Mouse (Mus musculus) ES-Bruce4 (cell line): Measurements from ENCODE around the gene Dlg1. TPM values are rescaled to one million over a fixed set of nuclear protein-coding genes. Genes with fewer than 3 reads are reported as not detected.

Source experiments
- H3K27ac ChIP-seq: 2 replicates; pipeline ENCODE4 v1.5.1; 2012; ENCODE audit warnings: low read length, inconsistent platforms; ENCODE audit not compliant: insufficient read depth
- H3K27me3 ChIP-seq: 2 replicates; pipeline ENCODE4 v1.6.1; 2012; ENCODE audit warnings: mild to moderate bottlenecking, low read length, inconsistent platforms; ENCODE audit not compliant: control insufficient read depth, poor library complexity, insufficient read depth, severe bottlenecking
- H3K36me3 ChIP-seq: 2 replicates; pipeline ENCODE4 v1.6.1; 2012; ENCODE audit warnings: inconsistent platforms, mild to moderate bottlenecking, low read length, moderate library complexity; ENCODE audit not compliant: control insufficient read depth, poor library complexity, insufficient read depth, severe bottlenecking
- H3K4me1 ChIP-seq: one replicate; pipeline ENCODE4 v1.8.1; 2011; ENCODE audit warnings: low read length; ENCODE audit not compliant: control insufficient read depth, insufficient read depth
- H3K4me3 ChIP-seq: 2 replicates; pipeline ENCODE4 v1.5.1; 2011; ENCODE audit warnings: low read depth, mild to moderate bottlenecking, low read length
- H3K9ac ChIP-seq: 2 replicates; pipeline ENCODE4 v1.6.1; 2012; ENCODE audit warnings: low read depth, mild to moderate bottlenecking, inconsistent platforms; ENCODE audit not compliant: poor library complexity, severe bottlenecking
- H3K9me3 ChIP-seq: replicated peaks from 2 replicates; pipeline ENCODE4 v1.6.1; 2012; ENCODE audit warnings: mild to moderate bottlenecking, low read length, inconsistent platforms; ENCODE audit not compliant: control insufficient read depth, poor library complexity, insufficient read depth, severe bottlenecking
- CTCF ChIP-seq: IDR thresholded peaks from one replicate; pipeline ENCODE4 v1.8.1; 2011; ENCODE audit warnings: low read depth, low read length
- EP300 ChIP-seq: IDR thresholded peaks from 2 replicates; pipeline ENCODE4 v1.6.1; 2011; ENCODE audit warnings: low read depth, low read length; ENCODE audit not compliant: insufficient read depth
- POLR2A ChIP-seq: IDR thresholded peaks from one replicate; pipeline ENCODE4 v1.8.1; 2011; ENCODE audit warnings: low read length; ENCODE audit not compliant: insufficient read depth
- polyA plus RNA-seq: library from polyadenylated mRNA; stranded (reverse); fragments of >200 nt; gene quantifications from 2 replicates; pipeline ENCODE4 v1.2.4, GENCODE M21; 2011; ENCODE audit warnings: low read depth; ENCODE audit not compliant: missing spikeins, insufficient read depth, insufficient read length

Dlg1 gene
- polyA plus RNA-seq, 1 experiment: 154 TPM

GRCm38 (mm10) chr16:31759416-31759815 is 96.2 kb downstream of the Dlg1 start:
- TF ChIP-seq POLR2A (no peak), CTCF (no peak), EP300 (no peak)
- Histone ChIP-seq H3K27ac (no peak overlapping the region), H3K9me3 (no peaks in the 10 kb centered on the region), H3K27me3 (no peaks in the 10 kb centered on the region), H3K4me3 (no peak overlapping the region), H3K36me3 (no peaks in the 10 kb centered on the region), H3K4me1 (no peaks in the 10 kb centered on the region), H3K9ac (no peak overlapping the region)

GRCm38 (mm10) chr16:31766298-31766697 is 103.1 kb downstream of the Dlg1 start:
- H3K9ac ChIP-seq: no peak overlapping the region
- H3K27ac ChIP-seq: no peak overlapping the region
- TF ChIP-seq POLR2A (no peak), EP300 (no peak)
- H3K27me3 ChIP-seq: no peaks in the 10 kb centered on the region
- no peaks in the 10 kb centered on the region for H3K36me3 ChIP-seq
- no peaks in the 10 kb centered on the region for H3K9me3 ChIP-seq
- H3K4me3 ChIP-seq: no peak overlapping the region
- no peaks in the 10 kb centered on the region for H3K4me1 ChIP-seq

GRCm38 (mm10) chr16:31766715-31767114 is 103.5 kb downstream of the Dlg1 start:
- no peaks in the 10 kb centered on the region for H3K27me3 ChIP-seq

GRCm38 (mm10) chr16:31775924-31776323 is 112.7 kb downstream of the Dlg1 start:
- Histone ChIP-seq H3K36me3 (no peaks in the 10 kb centered on the region), H3K27ac (no peak overlapping the region)
- TF ChIP-seq CTCF (no peak), POLR2A (no peak), EP300 (no peak)

More at GRCm38 (mm10) chr16:31766715-31767114, 103.5 kb downstream of the Dlg1 start:
- Histone ChIP-seq H3K9me3 (no peaks in the 10 kb centered on the region), H3K36me3 (no peaks in the 10 kb centered on the region), H3K27ac (no peak overlapping the region), H3K4me1 (no peaks in the 10 kb centered on the region), H3K9ac (no peak overlapping the region), H3K4me3 (no peak overlapping the region)
- TF ChIP-seq POLR2A: no peak
- no peak for TF ChIP-seq EP300
- TF ChIP-seq CTCF: no peak

GRCm38 (mm10) chr16:31781015-31781414 is 117.8 kb downstream of the Dlg1 start:
- H3K36me3 ChIP-seq: no peaks in the 10 kb centered on the region
- H3K27ac ChIP-seq: no peak overlapping the region
- H3K9me3 ChIP-seq: no peaks in the 10 kb centered on the region
- TF ChIP-seq POLR2A (no peak), CTCF (no peak), EP300 (no peak)
- no peak overlapping the region for H3K4me3 ChIP-seq
- H3K27me3 ChIP-seq: no peaks in the 10 kb centered on the region
- no peaks in the 10 kb centered on the region for H3K4me1 ChIP-seq
- no peak overlapping the region for H3K9ac ChIP-seq

More at GRCm38 (mm10) chr16:31775924-31776323, 112.7 kb downstream of the Dlg1 start:
- no peaks in the 10 kb centered on the region for H3K27me3 ChIP-seq
- no peaks in the 10 kb centered on the region for H3K9me3 ChIP-seq
- H3K4me1 ChIP-seq: no peaks in the 10 kb centered on the region
- H3K9ac ChIP-seq: no peak overlapping the region
- H3K4me3 ChIP-seq: no peak overlapping the region

GRCm38 (mm10) chr16:31790056-31790455 is 126.8 kb downstream of the Dlg1 start:
- no peaks in the 10 kb centered on the region for H3K4me1 ChIP-seq
- peaks cover 14% of the 10 kb centered on the region for H3K36me3 ChIP-seq
- H3K9ac ChIP-seq: no peak overlapping the region
- TF ChIP-seq EP300 (no peak), POLR2A (no peak), CTCF (no peak)
- H3K27ac ChIP-seq: no peak overlapping the region
- H3K4me3 ChIP-seq: no peak overlapping the region
- no peaks in the 10 kb centered on the region for H3K9me3 ChIP-seq
- no peaks in the 10 kb centered on the region for H3K27me3 ChIP-seq
